9 mouse cellular contexts compared by ENCODE assay signal in genomic region chr10:75176494-75176893, GRCm38 (mm10). TPM values are rescaled to one million over a fixed set of nuclear protein-coding genes. Genes with fewer than 3 reads are reported as not detected.
DNase-seq lines count a peak whose midpoint lies in the region; ATAC-seq and TF ChIP-seq lines count a peak whose summit lies in the region.
"Had no signal": no experiment of that assay in that cellular context is flagged by ENCODE, and none has a peak within 500 bp of the region (broad histone marks: within the 10 kb centered on the region; RNA-seq: fewer than 3 reads in every experiment).

No protein-coding gene starts in this region.

- DNase-seq in intestine, embryonic 14.5 days (ENCODE audit: low spot score), result no peak
- peak; percentile 24 to 54 for DNase-seq in kidney, postnatal 36 days
- DNase-seq in lung, postnatal 10 days, result peak; percentile 80
- no peak for DNase-seq in thymus, adult 18-20 months
- no peak for DNase-seq in cerebellum, postnatal 25 days
- DNase-seq: cerebellum, adult 9-11 months had no signal

- ATAC-seq in intestine, embryonic 14.5 days (replicated peaks; ENCODE audit: low FRiP score, low TSS enrichment, low read depth), result no peak
- no peak for ATAC-seq in intestine, postnatal 0 days
- ATAC-seq in intestine, embryonic 15.5 days, result peak; percentile 22; the same call in 1 of the 2 replicates

- H3K4me2 ChIP-seq in intestine, embryonic 14.5 days (ENCODE audit: low read length), result no peak overlapping the region
- no peak overlapping the region for H3K4me2 ChIP-seq in intestine, postnatal 0 days (replicated peaks; ENCODE audit: low read depth)
- H3K4me2 ChIP-seq in intestine, embryonic 15.5 days (replicated peaks), result no peak overlapping the region
- H3K4me2 ChIP-seq: embryonic facial prominence, embryonic 15.5 days had no signal

- no peak for TF ChIP-seq CTCF in intestine, postnatal 0 days (IDR thresholded peaks at IDR 0.05; ENCODE audit: low read depth)

- H3K4me3 ChIP-seq in intestine, embryonic 14.5 days (ENCODE audit: low read depth, low read length), result no peak overlapping the region
- no peak overlapping the region for H3K4me3 ChIP-seq in intestine, postnatal 0 days (ENCODE audit: low read depth, low read length)
- no peak overlapping the region for H3K4me3 ChIP-seq in intestine, embryonic 15.5 days (replicated peaks)
- H3K4me3 ChIP-seq: embryonic facial prominence, embryonic 15.5 days had no signal

- peak overlapping the region; percentile 34 for H3K27ac ChIP-seq in intestine, embryonic 14.5 days (ENCODE audit: low read depth)
- H3K27ac ChIP-seq in intestine, postnatal 0 days (ENCODE audit: low read depth, low read length), result no peak overlapping the region; the same call in 1 of the 2 replicates
- H3K27ac ChIP-seq in intestine, embryonic 15.5 days, result 0 out of 2 replicates have a peak overlapping the region, but pooled peaks have one; percentile 36
- H3K27ac ChIP-seq: embryonic facial prominence, embryonic 15.5 days had no signal

- no peaks in the 10 kb centered on the region for H3K27me3 ChIP-seq in intestine, embryonic 14.5 days (replicated peaks; ENCODE audit: control insufficient read depth, insufficient read depth, low read length)
- H3K27me3 ChIP-seq in intestine, postnatal 0 days (replicated peaks; ENCODE audit: control insufficient read depth, insufficient read depth, low read length), result no peaks in the 10 kb centered on the region
- no peaks in the 10 kb centered on the region for H3K27me3 ChIP-seq in intestine, embryonic 15.5 days (replicated peaks)
- H3K27me3 ChIP-seq: embryonic facial prominence, embryonic 15.5 days had no signal

- no peaks in the 10 kb centered on the region for H3K4me1 ChIP-seq in intestine, embryonic 14.5 days (replicated peaks; ENCODE audit: control insufficient read depth, insufficient read depth, low read length)
- no peaks in the 10 kb centered on the region for H3K4me1 ChIP-seq in intestine, postnatal 0 days (replicated peaks; ENCODE audit: control insufficient read depth, insufficient read depth, low read length)
- no peaks in the 10 kb centered on the region; the same call in 1 of the 2 replicates for H3K4me1 ChIP-seq in intestine, embryonic 15.5 days (replicated peaks)

- H3K9me3 ChIP-seq in intestine, embryonic 14.5 days (ENCODE audit: control insufficient read depth, low read length), result no peaks in the 10 kb centered on the region
- H3K9me3 ChIP-seq in intestine, postnatal 0 days (ENCODE audit: control insufficient read depth), result no peaks in the 10 kb centered on the region
- no peaks in the 10 kb centered on the region for H3K9me3 ChIP-seq in intestine, embryonic 15.5 days
- H3K9me3 ChIP-seq: embryonic facial prominence, embryonic 15.5 days had no signal

- H3K9ac ChIP-seq in intestine, embryonic 14.5 days (ENCODE audit: low read length), result no peak overlapping the region
- no peak overlapping the region for H3K9ac ChIP-seq in intestine, postnatal 0 days (ENCODE audit: low read depth, low read length)
- no peak overlapping the region for H3K9ac ChIP-seq in intestine, embryonic 15.5 days
- H3K9ac ChIP-seq: embryonic facial prominence, embryonic 15.5 days had no signal

- 60% methylated on average over 8 of the region's 8 CpGs for WGBS in intestine, embryonic 14.5 days
- 62% methylated on average over 8 of the region's 8 CpGs for WGBS in intestine, postnatal 0 days
- WGBS in intestine, embryonic 15.5 days, result 54% methylated on average over 8 of the region's 8 CpGs

- H3K36me3 ChIP-seq in intestine, embryonic 14.5 days (ENCODE audit: control insufficient read depth, insufficient read depth, low read length), result peaks cover 68% of the 10 kb centered on the region
- peaks cover 75% of the 10 kb centered on the region for H3K36me3 ChIP-seq in intestine, postnatal 0 days (ENCODE audit: control insufficient read depth, insufficient read depth)
- peaks cover 32% of the 10 kb centered on the region for H3K36me3 ChIP-seq in intestine, embryonic 15.5 days

RNA-seq across cellular contexts. Expression of gene Specc1l, which starts 35.4 kb away (rescaled TPM):
- 24.8 and 25.4 TPM in 2 replicates for polyA plus RNA-seq in intestine, embryonic 14.5 days (2014; fragmentation: Nextera tagmentation; extraction: Ambion mirVana)
- 13.0 and 14.2 TPM in 2 replicates for polyA plus RNA-seq in intestine, postnatal 0 days (2015; fragmentation: Nextera tagmentation; extraction: Ambion mirVana)
- polyA plus RNA-seq in intestine, embryonic 15.5 days (2015; fragmentation: Nextera tagmentation; extraction: Ambion mirVana), result 25.8 and 27.4 TPM in 2 replicates

Comparison
In these comparisons a context has a peak if more than half of its experiments do, and no peak if none do; other contexts are left out.
1. DNase-seq: peak in kidney, postnatal 36 days (2 of 2) and lung, postnatal 10 days (single experiment); none in intestine, embryonic 14.5 days (single experiment), thymus, adult 18-20 months (0 of 2) and cerebellum, postnatal 25 days (0 of 2).